Mouse (Mus musculus) testis, adult 2 months (tissue): Measurements from ENCODE around the gene Adam1b.
"Not testable (repeated sequence)": the region's sequence is repeated elsewhere in the genome, so short reads cannot be mapped to it uniquely, and the experiment has no call there.

Experiments used
- CTCF ChIP-seq: fragments of 200-500 bp; IDR thresholded peaks from 2 replicates; pipeline ENCODE4 v1.5.1; 2012; ENCODE audit warnings: low read depth, mild to moderate bottlenecking, inconsistent platforms, low read length, moderate library complexity; ENCODE audit not compliant: control insufficient read depth, insufficient read depth, insufficient replicate concordance
- POLR2A ChIP-seq: fragments of 200-500 bp; IDR thresholded peaks from 2 replicates; pipeline ENCODE4 v1.6.1; 2012; ENCODE audit warnings: low read depth, mild to moderate bottlenecking, inconsistent platforms, low read length, moderate library complexity; ENCODE audit not compliant: control insufficient read depth

DNA sequence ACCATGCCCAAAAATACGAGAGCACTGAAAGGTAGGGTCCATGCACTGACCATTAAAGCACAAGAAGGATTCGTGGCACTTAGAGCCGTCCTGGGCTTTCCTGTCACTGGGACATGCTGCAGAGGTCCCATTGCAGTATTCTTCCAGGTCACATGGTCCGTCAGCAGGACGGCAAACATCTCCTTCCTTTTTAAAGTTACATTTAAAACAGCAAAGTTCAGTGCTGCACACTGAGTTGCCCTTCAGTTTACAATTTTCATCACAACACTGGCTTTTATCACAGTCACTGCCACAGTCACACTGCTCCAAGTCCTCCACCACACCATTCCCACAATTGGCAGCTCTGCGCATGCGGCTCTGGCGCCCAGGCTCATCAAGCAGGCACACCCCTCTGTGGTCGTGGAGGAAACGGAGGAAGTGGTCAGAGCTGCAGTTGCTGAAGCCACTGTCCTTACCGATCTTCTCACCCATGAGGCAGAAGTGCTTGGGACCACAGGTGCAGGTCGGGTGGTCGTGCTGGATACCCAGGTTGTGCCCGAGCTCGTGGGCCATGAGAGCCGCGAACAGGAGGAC is 1.7 kb downstream of the Adam1b start:
- TF ChIP-seq CTCF, POLR2A: not testable (repeated sequence)
